Mouse (Mus musculus) CH12.LX (cell line): Measurements from ENCODE around the gene Il17ra. TPM values are rescaled to one million over a fixed set of nuclear protein-coding genes. Genes with fewer than 3 reads are reported as not detected.

Experiments used
- DNase-seq: peaks from one replicate; pipeline ENCODE4 v3.0.0-alpha.2; 2013; ENCODE audit errors: extremely low read depth
- H3K27ac ChIP-seq: 2 replicates; pipeline ENCODE4 v1.5.1; 2012; ENCODE audit warnings: low read depth, mild to moderate bottlenecking, control low read depth, moderate library complexity; ENCODE audit not compliant: insufficient read depth
- H3K27me3 ChIP-seq: replicated peaks from 2 replicates; pipeline ENCODE3; 2012; ENCODE audit warnings: inconsistent platforms
- H3K36me3 ChIP-seq, 2 experiments: replicated peaks in 1 of 2; 2 replicates each; pipeline versions ENCODE3 to v1.6.1; 2012; ENCODE audit warnings: inconsistent platforms in 1 of 2, low read length in 1 of 2, mild to moderate bottlenecking in 1 of 2, mixed read lengths in 1 of 2, moderate library complexity in 1 of 2; ENCODE audit not compliant: control insufficient read depth in 1 of 2, insufficient read depth in 1 of 2
- H3K4me1 ChIP-seq, 2 experiments: 2 replicates each; pipeline ENCODE4 v1.6.1; 2012; ENCODE audit warnings: inconsistent platforms in 1 of 2, moderate library complexity in 1 of 2; ENCODE audit not compliant: insufficient read depth in 2 of 2, control insufficient read depth in 1 of 2
- H3K4me2 ChIP-seq: 2 replicates; pipeline ENCODE4 v1.6.1; 2012; ENCODE audit warnings: low read depth, mild to moderate bottlenecking, control low read depth; ENCODE audit not compliant: poor library complexity, insufficient read depth, severe bottlenecking
- H3K4me3 ChIP-seq, 3 experiments: fragments of 150-350 bp in 1 of 3; sonication (generic) in 1 of 3; replicated peaks in 1 of 3; 2 replicates each; pipeline versions ENCODE3 to v1.5.1; 2011 to 2012; ENCODE audit warnings: low read depth in 2 of 3, low read length in 2 of 3, mild to moderate bottlenecking in 2 of 3, moderate library complexity in 2 of 3, control low read depth in 1 of 3, improper control_type of control experiment in 1 of 3, inconsistent platforms in 1 of 3, mixed read lengths in 1 of 3; ENCODE audit not compliant: poor library complexity in 1 of 3
- H3K79me2 ChIP-seq: replicated peaks from 2 replicates; pipeline ENCODE4 v1.6.1; 2012; ENCODE audit warnings: mild to moderate bottlenecking, moderate library complexity; ENCODE audit not compliant: control insufficient read depth, poor library complexity, insufficient read depth, severe bottlenecking; ENCODE audit errors: extremely low read depth
- H3K9ac ChIP-seq: 2 replicates; pipeline ENCODE4 v1.6.1; 2012; ENCODE audit warnings: low read depth, mild to moderate bottlenecking, control low read depth, moderate library complexity; ENCODE audit not compliant: insufficient read depth
- H3K9me3 ChIP-seq: replicated peaks from 2 replicates; pipeline ENCODE3; 2012; ENCODE audit warnings: low read length, inconsistent platforms, mixed read lengths
- BHLHE40 ChIP-seq: IDR thresholded peaks from 2 replicates; pipeline ENCODE4 v1.6.1; 2011; ENCODE audit warnings: mild to moderate bottlenecking, low read depth, low read length, improper control_type of control experiment
- CHD1 ChIP-seq: IDR thresholded peaks from 2 replicates; pipeline ENCODE4 v1.6.1; 2012; ENCODE audit warnings: low read depth, low read length, improper control_type of control experiment, inconsistent platforms
- CHD2 ChIP-seq: IDR thresholded peaks from 2 replicates; pipeline ENCODE4 v1.6.1; 2011; ENCODE audit warnings: low read length, improper control_type of control experiment
- CTCF ChIP-seq, 2 experiments: IDR thresholded peaks in 1 of 2; conservative IDR thresholded peaks in 1 of 2; 2 replicates each; pipeline ENCODE4 v1.5.1; 2011 to 2012; ENCODE audit warnings: low read depth in 2 of 2, low read length in 2 of 2, improper control_type of control experiment in 1 of 2, inconsistent platforms in 1 of 2, mild to moderate bottlenecking in 1 of 2, moderate library complexity in 1 of 2
- E2F4 ChIP-seq: IDR thresholded peaks from 2 replicates; pipeline ENCODE4 v1.6.1; 2011; ENCODE audit warnings: low read depth, low read length, improper control_type of control experiment; ENCODE audit not compliant: insufficient replicate concordance
- ELF1 ChIP-seq: IDR thresholded peaks from 2 replicates; pipeline ENCODE4 v1.6.1; 2014; ENCODE audit warnings: low read depth, mild to moderate bottlenecking, inconsistent platforms, low read length, improper control_type of control experiment
- EP300 ChIP-seq: IDR thresholded peaks from 2 replicates; pipeline ENCODE4 v1.6.1; 2011; ENCODE audit warnings: low read length, improper control_type of control experiment
- ETS1 ChIP-seq: conservative IDR thresholded peaks from 2 replicates; pipeline ENCODE4 v1.6.1; 2012; ENCODE audit warnings: low read depth, mild to moderate bottlenecking, inconsistent platforms, low read length, improper control_type of control experiment, moderate library complexity
- GABPA ChIP-seq: IDR thresholded peaks from 2 replicates; pipeline ENCODE4 v1.6.1; 2012; ENCODE audit warnings: low read depth, low read length, improper control_type of control experiment, inconsistent platforms; ENCODE audit not compliant: insufficient replicate concordance
- HCFC1 ChIP-seq: IDR thresholded peaks from 2 replicates; pipeline ENCODE4 v1.6.1; 2012; ENCODE audit warnings: low read depth, mild to moderate bottlenecking, inconsistent platforms, low read length, improper control_type of control experiment
- IRF4 ChIP-seq: IDR thresholded peaks from 2 replicates; pipeline ENCODE4 v1.6.1; 2014; ENCODE audit warnings: low read depth, mild to moderate bottlenecking, inconsistent platforms, low read length, improper control_type of control experiment
- JUN ChIP-seq: IDR thresholded peaks from 2 replicates; pipeline ENCODE4 v1.6.1; 2011; ENCODE audit warnings: low read depth, mild to moderate bottlenecking, low read length, improper control_type of control experiment, moderate library complexity; ENCODE audit not compliant: insufficient read depth
- JUND ChIP-seq: conservative IDR thresholded peaks from 2 replicates; pipeline ENCODE4 v1.6.1; 2011; ENCODE audit warnings: low read depth, low read length, improper control_type of control experiment
- KAT2A ChIP-seq: IDR thresholded peaks from 2 replicates; pipeline ENCODE4 v1.6.1; 2012; ENCODE audit warnings: low read length, improper control_type of control experiment, inconsistent platforms; ENCODE audit not compliant: insufficient replicate concordance
- MAFK ChIP-seq: IDR thresholded peaks from 2 replicates; pipeline ENCODE4 v1.6.1; 2011; ENCODE audit warnings: low read length, improper control_type of control experiment; ENCODE audit not compliant: insufficient replicate concordance
- MAX ChIP-seq: IDR thresholded peaks from 2 replicates; pipeline ENCODE4 v1.6.1; 2011; ENCODE audit warnings: low read length, improper control_type of control experiment
- MAZ ChIP-seq: IDR thresholded peaks from 2 replicates; pipeline ENCODE4 v1.6.1; 2012; ENCODE audit warnings: low read depth, mild to moderate bottlenecking, inconsistent platforms, low read length, improper control_type of control experiment, moderate library complexity
- MEF2A ChIP-seq: IDR thresholded peaks from 2 replicates; pipeline ENCODE4 v1.6.1; 2014; ENCODE audit warnings: low read depth, mild to moderate bottlenecking, inconsistent platforms, low read length, improper control_type of control experiment, borderline replicate concordance
- MXI1 ChIP-seq: IDR thresholded peaks from 2 replicates; pipeline ENCODE4 v1.6.1; 2011; ENCODE audit warnings: mild to moderate bottlenecking, low read depth, low read length, improper control_type of control experiment
- MYC ChIP-seq: IDR thresholded peaks from 2 replicates; pipeline ENCODE4 v1.6.1; 2011; ENCODE audit warnings: low read depth, mild to moderate bottlenecking, improper control_type of control experiment, low read length
- NELFE ChIP-seq: IDR thresholded peaks from 2 replicates; pipeline ENCODE4 v1.6.1; 2011; ENCODE audit warnings: low read depth, low read length, improper control_type of control experiment
- NRF1 ChIP-seq: IDR thresholded peaks from 2 replicates; pipeline ENCODE4 v1.6.1; 2014; ENCODE audit warnings: low read depth, mild to moderate bottlenecking, inconsistent platforms, low read length, improper control_type of control experiment, moderate library complexity
- PAX5 ChIP-seq: IDR thresholded peaks from 2 replicates; pipeline ENCODE4 v1.6.1; 2012; ENCODE audit warnings: low read length, inconsistent platforms, mixed read lengths
- POLR2A ChIP-seq: IDR thresholded peaks from 2 replicates; pipeline ENCODE4 v1.6.1; 2011; ENCODE audit warnings: low read depth, mild to moderate bottlenecking, improper control_type of control experiment, low read length
- POLR2AphosphoS2 ChIP-seq: IDR thresholded peaks from 2 replicates; pipeline ENCODE4 v1.6.1; 2011; ENCODE audit warnings: low read depth, low read length, improper control_type of control experiment
- RAD21 ChIP-seq: IDR thresholded peaks from 2 replicates; pipeline ENCODE4 v1.6.1; 2011; ENCODE audit warnings: low read depth, mild to moderate bottlenecking, low read length, improper control_type of control experiment, moderate library complexity
- RCOR1 ChIP-seq: conservative IDR thresholded peaks from 2 replicates; pipeline ENCODE4 v1.6.1; 2012; ENCODE audit warnings: low read depth, mild to moderate bottlenecking, inconsistent platforms, low read length, improper control_type of control experiment
- SIN3A ChIP-seq: IDR thresholded peaks from 2 replicates; pipeline ENCODE4 v1.6.1; 2012; ENCODE audit warnings: low read length, improper control_type of control experiment, inconsistent platforms
- SMC3 ChIP-seq: IDR thresholded peaks from 2 replicates; pipeline ENCODE4 v1.6.1; 2011; ENCODE audit warnings: low read depth, low read length, improper control_type of control experiment
- TBP ChIP-seq: conservative IDR thresholded peaks from 2 replicates; pipeline ENCODE4 v1.6.1; 2011; ENCODE audit warnings: low read depth, low read length, improper control_type of control experiment
- TCF12 ChIP-seq: IDR thresholded peaks from 2 replicates; pipeline ENCODE4 v1.6.1; 2014; ENCODE audit warnings: low read depth, mild to moderate bottlenecking, inconsistent platforms, low read length, improper control_type of control experiment
- UBTF ChIP-seq: IDR thresholded peaks from 2 replicates; pipeline ENCODE4 v1.6.1; 2012; ENCODE audit warnings: low read depth, mild to moderate bottlenecking, inconsistent platforms, low read length, improper control_type of control experiment, moderate library complexity
- USF1 ChIP-seq: IDR thresholded peaks from 2 replicates; pipeline ENCODE4 v1.6.1; 2014; ENCODE audit warnings: low read depth, mild to moderate bottlenecking, inconsistent platforms, low read length, improper control_type of control experiment
- USF2 ChIP-seq: conservative IDR thresholded peaks from 2 replicates; pipeline ENCODE4 v1.6.1; 2011; ENCODE audit warnings: low read depth, low read length, improper control_type of control experiment
- ZC3H11A ChIP-seq: IDR thresholded peaks from 2 replicates; pipeline ENCODE4 v1.6.1; 2012; ENCODE audit warnings: low read depth, mild to moderate bottlenecking, inconsistent platforms, low read length, improper control_type of control experiment
- ZKSCAN1 ChIP-seq: IDR thresholded peaks from 2 replicates; pipeline ENCODE4 v1.6.1; 2012; ENCODE audit warnings: low read depth, inconsistent platforms, low read length, improper control_type of control experiment, borderline replicate concordance
- ZMIZ1 ChIP-seq: IDR thresholded peaks from 2 replicates; pipeline ENCODE4 v1.6.1; 2012; ENCODE audit warnings: low read depth, mild to moderate bottlenecking, inconsistent platforms, low read length, improper control_type of control experiment
- ZNF384 ChIP-seq: IDR thresholded peaks from 2 replicates; pipeline ENCODE4 v1.6.1; 2012; ENCODE audit warnings: low read depth, low read length, improper control_type of control experiment, inconsistent platforms
- dilution Hi-C: fragments of 300-500 bp; cut with MboI; formaldehyde crosslinking; loops from 2 replicates; pipeline ENCODE4 v1.14.3; 2020; ENCODE audit warnings: low sequenced_read_pairs; ENCODE audit not compliant: extremely low pct_unique_long_range_greater_than_20kb, extremely low pct_ligation_motif_present
- in situ Hi-C: fragments of 300-500 bp; cut with MboI; formaldehyde crosslinking; loops from 3 replicates; pipeline ENCODE4 v1.14.3; 2019; ENCODE audit warnings: low sequenced_read_pairs, low pct_ligation_motif_present, low pct_unique_long_range_greater_than_20kb, mixed read lengths
- polyA plus RNA-seq: library from polyadenylated mRNA; unstranded; fragments of >175 nt; gene quantifications from 2 replicates; pipeline ENCODE4 v1.2.1, GENCODE M21; 2012; ENCODE audit warnings: low read depth; ENCODE audit not compliant: insufficient read length
- total RNA-seq, 2 experiments: library from RNA; depleted of rRNA; stranded (reverse); fragments of 300-350 nt in 1 of 2; fragments of >200 nt in 1 of 2; gene quantifications; 2 replicates each; pipeline ENCODE4 v1.2.3; 2012 to 2014

Gene Il17ra
- total and polyA plus RNA-seq, 3 experiments = 13.6 to 23.9 (median 14.0) TPM

GRCm38 (mm10) chr6:120466609-120467329 is 3.7 kb downstream of the Il17ra start:
- in situ Hi-C loops = no loop called here
- peak overlapping the region; percentile 5; the same call in 1 of the 2 replicates for H3K9ac ChIP-seq

GRCm38 (mm10) chr6:120468259-120468658 is 5.2 kb downstream of the Il17ra start:
- Histone ChIP-seq H3K4me3 (no peak overlapping the region), H3K36me3 (peaks cover 2 to 8% of the 10 kb centered on the region in 2 experiments), H3K27me3 (no peaks in the 10 kb centered on the region), H3K4me2 (0 out of 2 replicates have a peak overlapping the region, but pooled peaks have one; percentile 5), H3K9ac (peak overlapping the region; percentile 23; the same call in 1 of the 2 replicates), H3K9me3 (no peaks in the 10 kb centered on the region), H3K4me1 (peaks cover 36 to 82% of the 10 kb centered on the region in 2 experiments), H3K27ac (0 out of 2 replicates have a peak overlapping the region, but pooled peaks have one; percentile 20), H3K79me2 (peaks cover 65% of the 10 kb centered on the region)
- no peak for DNase-seq
- dilution Hi-C loops = no loop called here
- no peak for TF ChIP-seq USF2
- TF ChIP-seq ZMIZ1 = no peak
- no peak for TF ChIP-seq CTCF (conservative IDR thresholded peaks at IDR 0.05 in 1 of 2, IDR thresholded peaks at IDR 0.05 in 1 of 2; ENCODE audit: low read depth in 2 of 2, low read length in 2 of 2)
- no peak for TF ChIP-seq GABPA
- TF ChIP-seq MAX = no peak
- TF ChIP-seq JUND = no peak
- TF ChIP-seq ZKSCAN1 = no peak
- no peak for TF ChIP-seq RCOR1
- in situ Hi-C loops = no loop called here

More at GRCm38 (mm10) chr6:120466609-120467329, 3.7 kb downstream of the Il17ra start:
- peaks cover 2 to 5% of the 10 kb centered on the region in 2 experiments for H3K36me3 ChIP-seq
- H3K4me1 ChIP-seq = peaks cover 27 to 70% of the 10 kb centered on the region in 2 experiments
- dilution Hi-C loops = no loop called here
- peak overlapping the region; percentile 80 for H3K27ac ChIP-seq
- H3K4me2 ChIP-seq = peak overlapping the region; percentile 27
- peaks cover 59% of the 10 kb centered on the region for H3K79me2 ChIP-seq
- H3K4me3 ChIP-seq = peak overlapping the region in 1 of 3 experiments; percentile 20
- no peaks in the 10 kb centered on the region for H3K27me3 ChIP-seq
- TF ChIP-seq JUN (no peak), ZNF384 (peak; percentile 38), USF1 (no peak), SIN3A (peak; percentile 65; the same call in 1 of the 2 replicates), RCOR1 (no peak), CHD1 (no peak), IRF4 (peak; percentile 65), MAX (no peak), USF2 (no peak), ETS1 (peak; percentile 51; the same call in 1 of the 2 replicates), ZC3H11A (no peak), MAFK (no peak), MXI1 (peak; percentile 36; the same call in 1 of the 2 replicates), KAT2A (no peak), ELF1 (peak; percentile 21; the same call in 1 of the 2 replicates), MAZ (no peak), NELFE (no peak), POLR2AphosphoS2 (no peak), TBP (0 out of 2 replicates have a peak, but pooled peaks have one; percentile 38), NRF1 (no peak), CHD2 (no peak), UBTF (no peak), JUND (no peak), PAX5 (no peak), ZMIZ1 (no peak), GABPA (no peak), POLR2A (no peak), SMC3 (no peak), BHLHE40 (peak; percentile 42; the same call in 1 of the 2 replicates), EP300 (peak; percentile 73), TCF12 (no peak), MYC (peak; percentile 58; the same call in 1 of the 2 replicates), MEF2A (0 out of 2 replicates have a peak, but pooled peaks have one; percentile 21), HCFC1 (peak; percentile 26; the same call in 1 of the 2 replicates), E2F4 (no peak), ZKSCAN1 (no peak), CTCF (conservative IDR thresholded peaks at IDR 0.05 in 1 of 2, IDR thresholded peaks at IDR 0.05 in 1 of 2; ENCODE audit: low read depth in 2 of 2, low read length in 2 of 2) (peak in 1 of 2 experiments; percentile 41; a peak in 2 of 4 replicates), RAD21 (no peak; the same call in 1 of the 2 replicates)
- no peaks in the 10 kb centered on the region for H3K9me3 ChIP-seq
- DNase-seq = peak; percentile 85
